Mouse (Mus musculus) CH12F3 (cell line): Measurements from ENCODE around the gene Far2.

Experiments
- in situ Hi-C: fragments of 300-500 bp; cut with MboI; formaldehyde crosslinking; loops from 2 replicates; pipeline ENCODE4 v1.14.3; 2020; ENCODE audit warnings: low sequenced_read_pairs

The Far2 gene

GRCm38 (mm10) chr6:148046881-148047649 is at the start of gene Far2:
Gene Far2 (plus strand): TSS chr6:148047259.
- in situ Hi-C loops, result no loop called here

GRCm38 (mm10) chr6:148000483-148000882 is 46.6 kb upstream of the Far2 start:
- in situ Hi-C loops, result no loop called here

GRCm38 (mm10) chr6:148001071-148001470 is 46.0 kb upstream of the Far2 start:
- in situ Hi-C loops, result no loop called here

- in situ Hi-C loops, result no loop called here
Measured at GRCm38 (mm10) chr6:148006118-148006837, 40.8 kb upstream of the Far2 start.

- in situ Hi-C loops, result no loop called here
Measured at GRCm38 (mm10) chr6:148040759-148041158, 6.3 kb upstream of the Far2 start.

GRCm38 (mm10) chr6:148047650-148047988 is 560 bp downstream of the Far2 start:
- in situ Hi-C loops, result no loop called here

GRCm38 (mm10) chr6:148063131-148063530 is 16.1 kb downstream of the Far2 start:
- in situ Hi-C loops, result no loop called here

- in situ Hi-C loops, result no loop called here
Measured at GRCm38 (mm10) chr6:148066267-148066666, 19.2 kb downstream of the Far2 start.

- in situ Hi-C loops, result no loop called here
Measured at GRCm38 (mm10) chr6:148068786-148069185, 21.7 kb downstream of the Far2 start.

- in situ Hi-C loops, result no loop called here
Measured at GRCm38 (mm10) chr6:148073599-148073998, 26.5 kb downstream of the Far2 start.

- in situ Hi-C loops, result no loop called here
Measured at GRCm38 (mm10) chr6:148074211-148074864, 27.3 kb downstream of the Far2 start.

GRCm38 (mm10) chr6:148083864-148084263 is 36.8 kb downstream of the Far2 start:
- in situ Hi-C loops, result no loop called here

- in situ Hi-C loops, result no loop called here
Measured at GRCm38 (mm10) chr6:148084403-148084802, 37.3 kb downstream of the Far2 start.

GRCm38 (mm10) chr6:148097039-148097438 is 50.0 kb downstream of the Far2 start:
- in situ Hi-C loops, result no loop called here

- in situ Hi-C loops, result no loop called here
Measured at GRCm38 (mm10) chr6:148101977-148102376, 54.9 kb downstream of the Far2 start.

GRCm38 (mm10) chr6:148102434-148102833 is 55.4 kb downstream of the Far2 start:
- in situ Hi-C loops, result no loop called here

GRCm38 (mm10) chr6:148104212-148104611 is 57.2 kb downstream of the Far2 start:
- in situ Hi-C loops, result no loop called here

GRCm38 (mm10) chr6:148105722-148106268 is 58.7 kb downstream of the Far2 start:
- in situ Hi-C loops, result no loop called here

- in situ Hi-C loops, result no loop called here
Measured at GRCm38 (mm10) chr6:148108741-148109472, 61.8 kb downstream of the Far2 start.

GRCm38 (mm10) chr6:148110996-148111633 is 64.1 kb downstream of the Far2 start:
- in situ Hi-C loops, result no loop called here
